24 mouse cellular contexts compared by ENCODE assay signal in genomic region chr8:64717868-64718267, GRCm38 (mm10). TPM values are rescaled to one million over a fixed set of nuclear protein-coding genes. Genes with fewer than 3 reads are reported as not detected.
DNase-seq lines count a peak whose midpoint lies in the region; ATAC-seq and TF ChIP-seq lines count a peak whose summit lies in the region.
"Had no signal": no experiment of that assay in that cellular context is flagged by ENCODE, and none has a peak within 500 bp of the region (broad histone marks: within the 10 kb centered on the region; RNA-seq: fewer than 3 reads in every experiment).

No protein-coding gene starts in this region.

- H3K27ac ChIP-seq in hindbrain, postnatal 0 days: no peak overlapping the region
- no peak overlapping the region for H3K27ac ChIP-seq in hindbrain, embryonic 10.5 days
- H3K27ac ChIP-seq in midbrain, postnatal 0 days (ENCODE audit: low read depth, low read length): no peak overlapping the region
- no peak overlapping the region for H3K27ac ChIP-seq in midbrain, embryonic 15.5 days
- no peak overlapping the region for H3K27ac ChIP-seq in bone marrow, adult 2 months (ENCODE audit: control insufficient read depth, insufficient read depth, low read depth, low read length, poor library complexity)
- H3K27ac ChIP-seq: embryonic facial prominence, embryonic 13.5 days; forebrain, embryonic 15.5 days; hindbrain, embryonic 15.5 days; stomach, embryonic 15.5 days had no signal

- no peak for TF ChIP-seq POLR2A in bone marrow, adult 2 months (IDR thresholded peaks at IDR 0.05; ENCODE audit: borderline replicate concordance, control insufficient read depth, low read depth, low read length)

- no peaks in the 10 kb centered on the region for H3K27me3 ChIP-seq in hindbrain, postnatal 0 days (ENCODE audit: insufficient read depth, low read length)
- H3K27me3 ChIP-seq in hindbrain, embryonic 10.5 days (ENCODE audit: insufficient read depth, poor library complexity, severe bottlenecking): no peaks in the 10 kb centered on the region
- H3K27me3 ChIP-seq in midbrain, postnatal 0 days (ENCODE audit: insufficient read depth, low read length): no peaks in the 10 kb centered on the region
- H3K27me3 ChIP-seq in midbrain, embryonic 15.5 days (replicated peaks): no peaks in the 10 kb centered on the region
- H3K27me3 ChIP-seq: embryonic facial prominence, embryonic 13.5 days; forebrain, embryonic 15.5 days; heart, embryonic 12.5 days; hindbrain, embryonic 15.5 days; stomach, embryonic 15.5 days had no signal

- H3K36me3 ChIP-seq in hindbrain, postnatal 0 days (ENCODE audit: insufficient read depth, low read length): peaks cover 51% of the 10 kb centered on the region
- H3K36me3 ChIP-seq in hindbrain, embryonic 10.5 days: peaks cover 77% of the 10 kb centered on the region
- peaks cover 47% of the 10 kb centered on the region for H3K36me3 ChIP-seq in midbrain, postnatal 0 days (ENCODE audit: insufficient read depth, low read length)
- H3K36me3 ChIP-seq in midbrain, embryonic 15.5 days (replicated peaks): peaks cover 54% of the 10 kb centered on the region

- no peak overlapping the region for H3K4me3 ChIP-seq in hindbrain, postnatal 0 days (ENCODE audit: low read length)
- no peak overlapping the region for H3K4me3 ChIP-seq in hindbrain, embryonic 10.5 days
- H3K4me3 ChIP-seq in midbrain, postnatal 0 days (ENCODE audit: low read depth, low read length): no peak overlapping the region
- no peak overlapping the region for H3K4me3 ChIP-seq in midbrain, embryonic 15.5 days
- no peak overlapping the region for H3K4me3 ChIP-seq in bone marrow, adult 2 months (replicated peaks; ENCODE audit: control insufficient read depth, low read depth, low read length)
- H3K4me3 ChIP-seq: embryonic facial prominence, embryonic 13.5 days; forebrain, embryonic 15.5 days; heart, embryonic 12.5 days; hindbrain, embryonic 15.5 days; stomach, embryonic 15.5 days had no signal

- 85% methylated on average over 7 of the region's 7 CpGs for WGBS in hindbrain, postnatal 0 days
- WGBS in hindbrain, embryonic 10.5 days: 86% methylated on average over 7 of the region's 7 CpGs
- WGBS in midbrain, postnatal 0 days: 87% methylated on average over 7 of the region's 7 CpGs
- WGBS in midbrain, embryonic 15.5 days: 83% methylated on average over 7 of the region's 7 CpGs
- WGBS in bone marrow, adult 2 months: 90% methylated on average over 7 of the region's 7 CpGs

- TF ChIP-seq CTCF in hindbrain, postnatal 0 days (IDR thresholded peaks at IDR 0.05; ENCODE audit: low read depth): peak; percentile 21; the same call in 1 of the 2 replicates
- TF ChIP-seq CTCF in midbrain, postnatal 0 days (IDR thresholded peaks at IDR 0.05): peak; percentile 21
- 0 out of 2 replicates have a peak, but pooled peaks have one; percentile 7 for TF ChIP-seq CTCF in bone marrow, adult 2 months (IDR thresholded peaks at IDR 0.05; ENCODE audit: control insufficient read depth, insufficient read depth, low read length)

- no peaks in the 10 kb centered on the region for H3K9me3 ChIP-seq in hindbrain, postnatal 0 days (ENCODE audit: low read length)
- no peaks in the 10 kb centered on the region for H3K9me3 ChIP-seq in hindbrain, embryonic 10.5 days
- no peaks in the 10 kb centered on the region for H3K9me3 ChIP-seq in midbrain, postnatal 0 days (ENCODE audit: low read length)
- no peaks in the 10 kb centered on the region for H3K9me3 ChIP-seq in midbrain, embryonic 15.5 days
- H3K9me3 ChIP-seq: embryonic facial prominence, embryonic 13.5 days; forebrain, embryonic 15.5 days; hindbrain, embryonic 15.5 days; stomach, embryonic 15.5 days had no signal

- ATAC-seq in hindbrain, postnatal 0 days: no peak
- no peak for ATAC-seq in midbrain, postnatal 0 days (ENCODE audit: low FRiP score)
- ATAC-seq in midbrain, embryonic 15.5 days (replicated peaks): no peak
- ATAC-seq: forebrain, embryonic 15.5 days had no signal

- no peak overlapping the region for H3K4me2 ChIP-seq in hindbrain, postnatal 0 days (ENCODE audit: low read depth, low read length)
- H3K4me2 ChIP-seq in midbrain, postnatal 0 days (ENCODE audit: low read depth, low read length, poor library complexity, severe bottlenecking): no peak overlapping the region
- H3K4me2 ChIP-seq in midbrain, embryonic 15.5 days: no peak overlapping the region
- H3K4me2 ChIP-seq: embryonic facial prominence, embryonic 13.5 days; forebrain, embryonic 15.5 days; heart, embryonic 12.5 days; hindbrain, embryonic 15.5 days; lung, embryonic 14.5 days; stomach, embryonic 15.5 days had no signal

- peak; percentile 36 for DNase-seq in adrenal gland, postnatal 14 days
- no peak for DNase-seq in adrenal gland, adult (ENCODE audit: inconsistent age in 2 of 2, low spot score in 1 of 2)
- no peak for DNase-seq in hindbrain, postnatal 0 days (ENCODE audit: low spot score)
- no peak for DNase-seq in hindbrain, embryonic 10.5 days (ENCODE audit: low spot score)
- DNase-seq in midbrain, postnatal 0 days (ENCODE audit: low spot score): no peak
- no peak for DNase-seq in gastrocnemius, postnatal 10 days
- DNase-seq: adrenal gland, adult 2 months; cerebellum, adult 8-10 months; heart, postnatal 14 days; kidney, adult 11 months; kidney, postnatal 10 days; left cerebral cortex, postnatal 4 days; liver; lung, embryonic 14.5 days; lung, postnatal 36 days; retina, postnatal 1 day; thymus, adult 18-20 months had no signal

- H3K9ac ChIP-seq in hindbrain, postnatal 0 days (replicated peaks; ENCODE audit: low read length): no peak overlapping the region
- no peak overlapping the region for H3K9ac ChIP-seq in midbrain, postnatal 0 days (replicated peaks; ENCODE audit: low read length, poor library complexity, severe bottlenecking)
- no peak overlapping the region for H3K9ac ChIP-seq in midbrain, embryonic 15.5 days
- H3K9ac ChIP-seq: embryonic facial prominence, embryonic 13.5 days; forebrain, embryonic 15.5 days; heart, embryonic 12.5 days; hindbrain, embryonic 15.5 days; lung, embryonic 14.5 days; stomach, embryonic 15.5 days had no signal

- H3K4me1 ChIP-seq in hindbrain, postnatal 0 days (ENCODE audit: insufficient read depth, low read length): no peaks in the 10 kb centered on the region
- no peaks in the 10 kb centered on the region for H3K4me1 ChIP-seq in hindbrain, embryonic 10.5 days (replicated peaks)
- no peaks in the 10 kb centered on the region for H3K4me1 ChIP-seq in midbrain, postnatal 0 days (ENCODE audit: insufficient read depth, low read length)
- H3K4me1 ChIP-seq in midbrain, embryonic 15.5 days: no peaks in the 10 kb centered on the region
- no peaks in the 10 kb centered on the region for H3K4me1 ChIP-seq in bone marrow, adult 2 months (ENCODE audit: control insufficient read depth, insufficient read depth, low read length)
- H3K4me1 ChIP-seq: embryonic facial prominence, embryonic 13.5 days; forebrain, embryonic 15.5 days; heart, embryonic 12.5 days; hindbrain, embryonic 15.5 days; stomach, embryonic 15.5 days had no signal

RNA-seq across cellular contexts. Expression of gene Msmo1, which starts 15.7 kb away (rescaled TPM):
- 97.8 and 131 TPM in 2 replicates for total RNA-seq in adrenal gland, postnatal 14 days (2021)
- 67.0 and 85.9 TPM in 2 replicates for total RNA-seq in hindbrain, postnatal 0 days (2014; rRNA removed)
- polyA plus RNA-seq in hindbrain, postnatal 0 days (2015; fragmentation: Nextera tagmentation; extraction: Ambion mirVana): 113 and 125 TPM in 2 replicates
- 200 and 202 TPM in 2 replicates for polyA plus RNA-seq in hindbrain, embryonic 10.5 days (2016; fragmentation: Nextera tagmentation; extraction: Ambion mirVana)
- 97.3 and 97.8 TPM in 2 replicates for total RNA-seq in midbrain, postnatal 0 days (2014; rRNA removed)
- 113 and 132 TPM in 2 replicates for polyA plus RNA-seq in midbrain, postnatal 0 days (2015; fragmentation: Nextera tagmentation; extraction: Ambion mirVana)
- 153 and 156 TPM in 2 replicates for polyA plus RNA-seq in midbrain, embryonic 15.5 days (2015; fragmentation: Nextera tagmentation; extraction: Ambion mirVana)
- 5.4 and 25.6 TPM in 2 replicates for polyA plus RNA-seq in bone marrow, adult 2 months (2011; ENCODE audit: insufficient read depth, insufficient read length, low replicate concordance, missing spikeins)
- total RNA-seq in gastrocnemius, postnatal 10 days (2021): 1 to 10 TPM; 8.9 to 9.6 TPM

RNA-seq across cellular contexts. Expression of gene Cpe, which starts 25.0 kb away (rescaled TPM):
- total RNA-seq in adrenal gland, postnatal 14 days (2021): 437 and 476 TPM in 2 replicates
- total RNA-seq in hindbrain, postnatal 0 days (2014; rRNA removed): 614 and 704 TPM in 2 replicates
- 1,088 and 1,129 TPM in 2 replicates for polyA plus RNA-seq in hindbrain, postnatal 0 days (2015; fragmentation: Nextera tagmentation; extraction: Ambion mirVana)
- 91.0 and 160 TPM in 2 replicates for polyA plus RNA-seq in hindbrain, embryonic 10.5 days (2016; fragmentation: Nextera tagmentation; extraction: Ambion mirVana)
- 974 and 976 TPM in 2 replicates for total RNA-seq in midbrain, postnatal 0 days (2014; rRNA removed)
- 1,518 and 1,519 TPM in 2 replicates for polyA plus RNA-seq in midbrain, postnatal 0 days (2015; fragmentation: Nextera tagmentation; extraction: Ambion mirVana)
- 862 and 895 TPM in 2 replicates for polyA plus RNA-seq in midbrain, embryonic 15.5 days (2015; fragmentation: Nextera tagmentation; extraction: Ambion mirVana)
- 6.2 and 8.6 TPM in 2 replicates for polyA plus RNA-seq in bone marrow, adult 2 months (2011; ENCODE audit: insufficient read depth, insufficient read length, low replicate concordance, missing spikeins)
- 100 to 1,000 TPM; 117 to 150 TPM for total RNA-seq in gastrocnemius, postnatal 10 days (2021)
